Mouse (Mus musculus) midbrain, embryonic 12.5 days (tissue): ENCODE results near the gene Lor. TPM values are rescaled to one million over a fixed set of nuclear protein-coding genes. Genes with fewer than 3 reads are reported as not detected.

Experiments
- ATAC-seq: fragments of 200-750 bp; cut with Nextera tagmentation; 2 replicates; pipeline ENCODE4 v1.8.0; 2017; ENCODE audit warnings: low read depth, moderate TSS enrichment, moderate library complexity; ENCODE audit not compliant: low FRiP score
- H3K27ac ChIP-seq: fragments of 300-500 bp; sonication (generic); replicated peaks from 2 replicates; pipeline ENCODE4 v1.5.1; 2016; ENCODE audit warnings: mild to moderate bottlenecking
- H3K27me3 ChIP-seq: fragments of 300-500 bp; sonication (generic); 2 replicates; pipeline ENCODE4 v1.6.1; 2016; ENCODE audit warnings: mild to moderate bottlenecking
- H3K36me3 ChIP-seq: fragments of 300-500 bp; sonication (generic); 2 replicates; pipeline ENCODE4 v1.6.1; 2016
- H3K4me1 ChIP-seq: fragments of 300-500 bp; sonication (generic); 2 replicates; pipeline ENCODE4 v1.6.1; 2016
- H3K4me2 ChIP-seq: fragments of 300-500 bp; sonication (generic); replicated peaks from 2 replicates; pipeline ENCODE4 v1.6.1; 2016; ENCODE audit warnings: mild to moderate bottlenecking, moderate library complexity
- H3K4me3 ChIP-seq: fragments of 300-500 bp; sonication (generic); 2 replicates; pipeline ENCODE4 v1.5.1; 2016; ENCODE audit warnings: mild to moderate bottlenecking
- H3K9ac ChIP-seq: fragments of 300-500 bp; sonication (generic); replicated peaks from 2 replicates; pipeline ENCODE4 v1.6.1; 2016; ENCODE audit warnings: mild to moderate bottlenecking, moderate library complexity
- H3K9me3 ChIP-seq: fragments of 300-500 bp; sonication (generic); 2 replicates; pipeline ENCODE4 v1.6.1; 2016; ENCODE audit warnings: mild to moderate bottlenecking
- WGBS: fragments of 180-500 bp; shearing (Covaris S2); methylation state at CpG from one replicate; pipeline ENCODE4 v1.1.7; 2016; 5-methylcytosine and 5-hydroxymethylcytosine counted together
- polyA plus RNA-seq: library from polyadenylated mRNA; unstranded; fragments of >200 nt; fragmentation: Nextera tagmentation; extraction: Ambion mirVana; gene quantifications from 2 replicates; pipeline ENCODE4 v1.2.1, GENCODE M21; 2016

The Lor gene
- polyA plus RNA-seq, result 2.7 and 3.1 TPM in 2 replicates

DNA sequence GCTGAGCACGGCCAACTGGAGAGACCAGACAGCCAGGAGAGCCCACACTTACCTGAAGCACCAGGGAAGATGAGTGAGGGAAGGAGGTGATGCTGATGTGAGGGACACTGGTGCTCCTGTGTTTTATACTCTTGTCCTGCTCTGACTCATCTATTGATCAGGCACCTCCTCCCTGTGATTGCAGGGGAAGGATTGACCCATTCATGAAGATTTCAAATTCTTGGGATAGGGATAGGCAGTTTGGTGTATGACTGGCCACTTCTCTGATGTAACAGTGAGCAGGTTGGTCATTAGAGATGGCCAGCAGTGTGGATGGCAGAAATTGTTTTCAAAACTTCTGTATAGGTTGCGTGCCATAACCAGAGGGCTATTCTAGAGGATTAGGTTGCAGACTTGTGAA is at the start of gene Lor:
Gene Lor, minus strand, starts transcription at position 101 of the 400 bp plus-strand sequence.
- Histone ChIP-seq H3K4me3 (peak within 1 kb of the TSS; percentile 79), H3K4me2 (peak within 1 kb of the TSS; percentile 92), H3K27ac (peak within 1 kb of the TSS; percentile 91; the same call in 1 of the 2 replicates), H3K9me3 (no peaks in the 10 kb centered on the region), H3K36me3 (no peaks in the 10 kb centered on the region), H3K27me3 (peaks cover 34% of the 10 kb centered on the region), H3K4me1 (peaks cover 6% of the 10 kb centered on the region; the same call in 1 of the 2 replicates), H3K9ac (no peak within 1 kb of the TSS)
- no peak for ATAC-seq
- 87% methylated on average over 2 of the region's 2 CpGs for WGBS

- WGBS, result 86% methylated on average over 5 of the region's 5 CpGs
- Histone ChIP-seq H3K4me2 (no peak within 1 kb of the TSS), H3K27ac (no peak within 1 kb of the TSS), H3K9ac (no peak within 1 kb of the TSS), H3K4me1 (no peaks in the 10 kb centered on the region), H3K27me3 (no peaks in the 10 kb centered on the region), H3K36me3 (no peaks in the 10 kb centered on the region), H3K4me3 (no peak within 1 kb of the TSS), H3K9me3 (no peaks in the 10 kb centered on the region)
- no peak for ATAC-seq
Observed at GRCm38 (mm10) chr3:92123847-92124246, 40.9 kb upstream of the Lor start, which contains the start of gene Prr9. Gene Prr9, minus strand, starts transcription at chr3:92123947.

DNA sequence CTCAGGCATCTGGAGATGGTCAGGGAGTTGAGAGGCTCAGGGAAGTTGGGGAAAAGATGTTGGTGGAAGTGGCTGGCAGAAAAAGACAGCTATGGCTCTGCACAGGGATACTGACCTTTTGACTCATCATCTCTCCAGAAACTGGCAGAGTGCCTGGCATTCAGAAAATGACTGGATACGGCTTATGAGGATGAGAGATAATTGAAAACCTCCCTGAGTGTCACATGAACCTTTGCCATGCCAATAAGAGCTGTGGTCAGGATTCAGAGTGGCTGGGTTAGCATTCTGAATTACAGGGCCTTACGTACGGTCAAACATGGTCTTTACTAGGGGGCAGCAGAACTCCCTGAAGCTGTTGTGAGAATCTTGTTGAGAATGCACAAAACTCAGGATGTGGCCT is 38.0 kb upstream of the Lor start:
- Histone ChIP-seq H3K27ac (no peak overlapping the region), H3K9me3 (no peaks in the 10 kb centered on the region), H3K27me3 (no peaks in the 10 kb centered on the region), H3K4me1 (no peaks in the 10 kb centered on the region), H3K9ac (no peak overlapping the region), H3K4me2 (no peak overlapping the region), H3K4me3 (no peak overlapping the region), H3K36me3 (no peaks in the 10 kb centered on the region)
- no peak for ATAC-seq
- 90% methylated on average over 3 of the region's 3 CpGs for WGBS

GRCm38 (mm10) chr3:92117930-92118329 is 35.0 kb upstream of the Lor start:
- H3K9me3 ChIP-seq, result no peaks in the 10 kb centered on the region
- no peak overlapping the region for H3K4me2 ChIP-seq
- no peak overlapping the region for H3K27ac ChIP-seq
- H3K27me3 ChIP-seq, result no peaks in the 10 kb centered on the region
- no peaks in the 10 kb centered on the region for H3K36me3 ChIP-seq
- no peak; the same call in 1 of the 2 replicates for ATAC-seq
- H3K4me1 ChIP-seq, result no peaks in the 10 kb centered on the region
- no peak overlapping the region for H3K9ac ChIP-seq
- no peak overlapping the region for H3K4me3 ChIP-seq
- WGBS, result 36% methylated on average over 3 of the region's 3 CpGs

DNA sequence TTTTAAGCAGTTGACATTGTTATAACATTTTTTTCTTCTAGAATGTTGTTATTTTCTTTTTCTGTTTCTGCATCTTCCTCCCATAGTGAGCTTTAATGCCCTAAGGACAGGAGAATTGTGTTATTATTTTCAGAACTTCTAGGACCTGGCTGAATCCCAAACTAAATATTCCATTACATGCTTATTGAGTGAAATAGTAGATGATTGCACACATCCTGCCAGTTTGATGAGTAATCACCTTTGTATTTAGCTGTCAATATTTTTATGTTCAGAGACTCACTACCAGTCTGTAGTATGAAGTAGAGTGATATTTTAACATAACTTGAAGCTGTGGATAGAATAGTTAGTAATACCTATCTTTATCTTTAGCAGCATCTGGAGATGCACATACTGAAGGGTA is 28.6 kb upstream of the Lor start:
- H3K36me3 ChIP-seq, result no peaks in the 10 kb centered on the region
- H3K9me3 ChIP-seq, result no peaks in the 10 kb centered on the region
- H3K4me1 ChIP-seq, result peaks cover 2% of the 10 kb centered on the region; the same call in 1 of the 2 replicates
- H3K4me3 ChIP-seq, result no peak overlapping the region
- no peak overlapping the region for H3K27ac ChIP-seq
- H3K9ac ChIP-seq, result no peak overlapping the region
- no peaks in the 10 kb centered on the region for H3K27me3 ChIP-seq
- H3K4me2 ChIP-seq, result no peak overlapping the region
- no peak for ATAC-seq

- Histone ChIP-seq H3K9ac (no peak overlapping the region), H3K36me3 (no peaks in the 10 kb centered on the region), H3K9me3 (no peaks in the 10 kb centered on the region), H3K4me1 (peaks cover 2% of the 10 kb centered on the region; the same call in 1 of the 2 replicates), H3K4me2 (no peak overlapping the region), H3K27me3 (no peaks in the 10 kb centered on the region), H3K27ac (no peak overlapping the region), H3K4me3 (no peak overlapping the region)
- ATAC-seq, result peak; percentile 30; the same call in 1 of the 2 replicates
Observed at GRCm38 (mm10) chr3:92110790-92111189, 27.8 kb upstream of the Lor start.

GRCm38 (mm10) chr3:92106582-92106981 is 23.6 kb upstream of the Lor start:
- Histone ChIP-seq H3K27ac (no peak overlapping the region), H3K4me2 (no peak overlapping the region), H3K27me3 (no peaks in the 10 kb centered on the region), H3K9me3 (no peaks in the 10 kb centered on the region), H3K4me1 (peaks cover 2% of the 10 kb centered on the region; the same call in 1 of the 2 replicates), H3K36me3 (no peaks in the 10 kb centered on the region), H3K4me3 (no peak overlapping the region), H3K9ac (no peak overlapping the region)
- ATAC-seq, result no peak
- 3% methylated on average over 6 of the region's 6 CpGs for WGBS

GRCm38 (mm10) chr3:92081285-92081931 is 1.5 kb downstream of the Lor start:
- Histone ChIP-seq H3K9me3 (no peaks in the 10 kb centered on the region), H3K4me3 (peak overlapping the region; percentile 79), H3K4me1 (peaks cover 6% of the 10 kb centered on the region; the same call in 1 of the 2 replicates), H3K36me3 (no peaks in the 10 kb centered on the region), H3K9ac (peak overlapping the region; percentile 76), H3K4me2 (peak overlapping the region; percentile 92), H3K27me3 (peaks cover 34% of the 10 kb centered on the region), H3K27ac (peak overlapping the region; percentile 91)
- 1% methylated on average over 66 of the region's 76 CpGs for WGBS
- peak; percentile 75 for ATAC-seq

- H3K36me3 ChIP-seq, result no peaks in the 10 kb centered on the region
- peak overlapping the region; percentile 91 for H3K27ac ChIP-seq
- H3K27me3 ChIP-seq, result peaks cover 34% of the 10 kb centered on the region
- peaks cover 6% of the 10 kb centered on the region; the same call in 1 of the 2 replicates for H3K4me1 ChIP-seq
- peak overlapping the region; percentile 79 for H3K4me3 ChIP-seq
- peak; percentile 87 for ATAC-seq
- WGBS, result under 1% methylated on average over 73 of the region's 82 CpGs
- H3K4me2 ChIP-seq, result peak overlapping the region; percentile 92
- peak overlapping the region; percentile 76 for H3K9ac ChIP-seq
- no peaks in the 10 kb centered on the region for H3K9me3 ChIP-seq
Observed at GRCm38 (mm10) chr3:92080462-92081284, 2.3 kb downstream of the Lor start.

GRCm38 (mm10) chr3:92050382-92051054 is 32.4 kb downstream of the Lor start:
- 59% methylated on average over 6 of the region's 6 CpGs for WGBS
- H3K9ac ChIP-seq, result no peak overlapping the region
- H3K4me1 ChIP-seq, result no peaks in the 10 kb centered on the region
- H3K9me3 ChIP-seq, result no peaks in the 10 kb centered on the region
- ATAC-seq, result peak; percentile 72
- H3K27ac ChIP-seq, result no peak overlapping the region
- no peak overlapping the region for H3K4me3 ChIP-seq
- no peak overlapping the region for H3K4me2 ChIP-seq
- no peaks in the 10 kb centered on the region for H3K36me3 ChIP-seq
- no peaks in the 10 kb centered on the region for H3K27me3 ChIP-seq

DNA sequence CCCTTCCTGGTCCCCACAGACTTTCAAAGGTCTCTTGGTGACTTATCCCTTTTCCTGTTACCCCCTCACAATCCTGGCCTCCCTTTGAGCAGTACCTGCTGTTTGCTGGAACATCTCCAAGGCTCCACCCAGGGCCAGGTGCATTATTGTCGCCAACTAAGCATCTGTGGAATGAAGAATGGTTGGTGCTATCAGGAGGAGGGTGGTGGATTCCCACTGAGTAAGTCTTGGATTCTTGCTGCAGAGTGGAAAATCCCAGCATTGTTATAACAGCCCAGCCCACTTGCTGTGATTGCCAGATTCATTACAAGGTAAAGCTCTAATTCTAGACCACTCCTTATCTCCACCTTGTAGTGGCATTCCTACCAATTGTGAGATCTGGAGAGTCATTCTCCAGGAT is 49.0 kb downstream of the Lor start:
- WGBS, result 52% methylated on average over 1 of the region's 1 CpGs
- H3K27me3 ChIP-seq, result no peaks in the 10 kb centered on the region
- no peak for ATAC-seq

GRCm38 (mm10) chr3:92033203-92033602 is 49.7 kb downstream of the Lor start:
- no peaks in the 10 kb centered on the region for H3K36me3 ChIP-seq
- ATAC-seq, result no peak

More for the DNA sequence above, 49.0 kb downstream of the Lor start:
- Histone ChIP-seq H3K4me2 (no peak overlapping the region), H3K27ac (no peak overlapping the region), H3K4me3 (no peak overlapping the region), H3K9ac (no peak overlapping the region), H3K36me3 (no peaks in the 10 kb centered on the region), H3K4me1 (no peaks in the 10 kb centered on the region), H3K9me3 (no peaks in the 10 kb centered on the region)

More at GRCm38 (mm10) chr3:92033203-92033602, 49.7 kb downstream of the Lor start:
- H3K27me3 ChIP-seq, result no peaks in the 10 kb centered on the region
- no peak overlapping the region for H3K27ac ChIP-seq
- H3K9me3 ChIP-seq, result no peaks in the 10 kb centered on the region
- no peak overlapping the region for H3K9ac ChIP-seq
- WGBS, result 55% methylated on average over 2 of the region's 2 CpGs
- H3K4me3 ChIP-seq, result no peak overlapping the region
- H3K4me2 ChIP-seq, result no peak overlapping the region
- no peaks in the 10 kb centered on the region for H3K4me1 ChIP-seq
